14 mouse cellular contexts compared by ENCODE assay signal in the genomic region with DNA sequence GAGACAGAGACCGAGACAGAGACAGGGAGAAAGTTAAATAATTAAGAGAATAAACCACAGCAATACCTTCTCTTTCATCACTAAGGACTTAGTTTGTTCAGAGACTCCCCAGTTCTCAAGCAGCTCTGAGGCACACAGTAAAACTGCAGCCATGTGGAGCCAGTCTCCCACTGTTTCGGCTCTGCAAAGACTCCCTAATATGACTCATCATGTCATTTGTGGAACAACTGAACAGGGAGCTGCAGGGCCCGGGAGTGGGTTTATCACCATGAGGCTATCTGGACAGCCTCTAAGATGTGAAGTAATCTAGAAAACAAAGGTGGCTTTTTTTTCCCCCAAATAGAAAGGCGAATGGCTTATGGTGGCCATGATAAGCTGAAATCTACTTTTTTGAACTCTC.
"Had no signal": no experiment of that assay in that cellular context is flagged by ENCODE, and none has a peak within 500 bp of the region (broad histone marks: within the 10 kb centered on the region; RNA-seq: fewer than 3 reads in every experiment).

No protein-coding gene starts in this region.

- H3K27me3 ChIP-seq: liver, embryonic 12.5 days; midbrain, embryonic 12.5 days; neural tube, embryonic 12.5 days; stomach, embryonic 15.5 days had no signal

- DNase-seq: lung, adult 18-20 months; lung, embryonic 14.5 days; lung, postnatal 10 days; lung, postnatal 4 days; midbrain, embryonic 14.5 days; right cerebral cortex, postnatal 25 days; thymus, adult 2 months; thymus, postnatal 25 days had no signal

- H3K36me3 ChIP-seq: liver, embryonic 12.5 days; midbrain, embryonic 10.5 days; midbrain, embryonic 12.5 days; neural tube, embryonic 12.5 days; stomach, embryonic 15.5 days had no signal

- H3K4me1 ChIP-seq: liver, embryonic 12.5 days; midbrain, embryonic 10.5 days; midbrain, embryonic 12.5 days; neural tube, embryonic 12.5 days; stomach, embryonic 15.5 days had no signal

- H3K4me3 ChIP-seq: liver, embryonic 12.5 days; midbrain, embryonic 10.5 days; midbrain, embryonic 12.5 days; neural tube, embryonic 12.5 days; stomach, embryonic 15.5 days had no signal

- H3K9me3 ChIP-seq: midbrain, embryonic 10.5 days; midbrain, embryonic 12.5 days; neural tube, embryonic 12.5 days; stomach, embryonic 15.5 days had no signal

- H3K27ac ChIP-seq: liver, embryonic 12.5 days; liver, embryonic 14.5 days; midbrain, embryonic 10.5 days; midbrain, embryonic 12.5 days; neural tube, embryonic 12.5 days; stomach, embryonic 15.5 days had no signal

- H3K9ac ChIP-seq: liver, embryonic 12.5 days; liver, embryonic 14.5 days; lung, embryonic 14.5 days; midbrain, embryonic 12.5 days; neural tube, embryonic 12.5 days; stomach, embryonic 15.5 days had no signal

- ATAC-seq: liver, embryonic 12.5 days had no signal

- H3K4me2 ChIP-seq: liver, embryonic 12.5 days; lung, embryonic 14.5 days; midbrain, embryonic 12.5 days; neural tube, embryonic 12.5 days; stomach, embryonic 15.5 days had no signal
